Mouse (Mus musculus) MEL (cell line): ENCODE data around the gene Iqub.

Source experiments
- CTCF ChIP-seq, 3 experiments: IDR thresholded peaks in 2 of 3; conservative IDR thresholded peaks in 1 of 3; 2 replicates each; pipeline ENCODE4 v1.5.1; 2011 to 2012; ENCODE audit warnings: low read length in 3 of 3, low read depth in 2 of 3, mild to moderate bottlenecking in 2 of 3, improper control_type of control experiment in 1 of 3, inconsistent platforms in 1 of 3, mixed read lengths in 1 of 3, moderate library complexity in 1 of 3; ENCODE audit not compliant: control insufficient read depth in 1 of 3, insufficient read depth in 1 of 3, poor library complexity in 1 of 3, severe bottlenecking in 1 of 3
- POLR2A ChIP-seq, 2 experiments: IDR thresholded peaks; 2 replicates each; pipeline ENCODE4 v1.6.1; 2011 to 2012; ENCODE audit warnings: low read length in 2 of 2, mild to moderate bottlenecking in 2 of 2, control low read depth in 1 of 2, improper control_type of control experiment in 1 of 2, low read depth in 1 of 2, moderate library complexity in 1 of 2; ENCODE audit not compliant: control insufficient read depth in 1 of 2, insufficient read depth in 1 of 2, poor library complexity in 1 of 2

GRCm38 (mm10) chr6:24532804-24533203 lies 17.9 kb upstream of the Iqub start:
- TF ChIP-seq POLR2A (IDR thresholded peaks at IDR 0.05; ENCODE audit: control insufficient read depth in 1 of 2, insufficient read depth in 1 of 2, low read depth in 1 of 2, low read length in 2 of 2, poor library complexity in 1 of 2), result no peak
- TF ChIP-seq CTCF (IDR thresholded peaks at IDR 0.05 in 2 of 3, conservative IDR thresholded peaks at IDR 0.05 in 1 of 3; ENCODE audit: control insufficient read depth in 1 of 3, insufficient read depth in 1 of 3, low read depth in 2 of 3, low read length in 3 of 3, poor library complexity in 1 of 3, severe bottlenecking in 1 of 3), result no peak
